Mouse (Mus musculus) layer of hippocampus, postnatal 25 days (tissue): ENCODE data around the gene Cflar. TPM values are rescaled to one million over a fixed set of nuclear protein-coding genes. Genes with fewer than 3 reads are reported as not detected.

ENCODE experiments used
- DNase-seq, 2 experiments: peaks; one replicate each; pipeline ENCODE4 v3.0.0; 2022; ENCODE audit warnings: mixed read lengths in 2 of 2, low spot score in 1 of 2; ENCODE audit errors: extremely low spot score in 1 of 2
- total RNA-seq, 2 experiments: library from RNA; stranded (reverse); gene quantifications; 2 replicates each; pipeline ENCODE4 v1.2.3; 2021

The Cflar gene
- total RNA-seq, 2 experiments from 2014 or later = 32.6 to 32.8 TPM

DNA sequence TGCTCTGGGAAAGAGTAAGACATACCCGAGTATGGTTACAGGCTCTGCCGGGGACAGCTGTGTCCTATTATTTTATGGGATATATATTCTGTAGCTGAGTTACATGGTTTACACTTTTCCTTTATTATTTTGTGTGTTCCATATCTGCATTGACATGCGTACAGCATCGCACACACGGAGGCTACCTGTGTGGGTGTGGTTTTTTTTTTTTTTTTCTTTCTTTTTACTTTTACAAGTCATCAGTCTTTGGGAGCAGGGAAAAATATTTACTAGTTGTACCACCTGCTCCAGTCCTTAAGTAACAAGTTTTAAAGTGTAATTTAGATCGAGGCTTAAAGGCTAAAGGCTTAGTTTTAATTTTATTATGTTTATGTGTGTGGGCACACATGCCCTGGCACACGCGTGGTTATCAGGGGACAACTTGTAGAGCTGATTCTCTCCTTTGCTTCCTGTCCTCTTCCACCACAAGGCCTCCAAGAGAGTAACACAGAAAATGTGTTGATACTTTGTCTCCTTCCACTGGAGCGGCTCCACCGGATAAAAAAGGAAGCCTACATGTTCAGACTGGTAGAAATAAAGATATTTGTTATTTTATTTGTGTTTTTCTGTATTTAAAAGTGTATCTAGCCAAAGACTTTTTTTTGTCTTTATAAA lies 470 bp upstream of the Cflar start:
- DNase-seq = no peak

DNA sequence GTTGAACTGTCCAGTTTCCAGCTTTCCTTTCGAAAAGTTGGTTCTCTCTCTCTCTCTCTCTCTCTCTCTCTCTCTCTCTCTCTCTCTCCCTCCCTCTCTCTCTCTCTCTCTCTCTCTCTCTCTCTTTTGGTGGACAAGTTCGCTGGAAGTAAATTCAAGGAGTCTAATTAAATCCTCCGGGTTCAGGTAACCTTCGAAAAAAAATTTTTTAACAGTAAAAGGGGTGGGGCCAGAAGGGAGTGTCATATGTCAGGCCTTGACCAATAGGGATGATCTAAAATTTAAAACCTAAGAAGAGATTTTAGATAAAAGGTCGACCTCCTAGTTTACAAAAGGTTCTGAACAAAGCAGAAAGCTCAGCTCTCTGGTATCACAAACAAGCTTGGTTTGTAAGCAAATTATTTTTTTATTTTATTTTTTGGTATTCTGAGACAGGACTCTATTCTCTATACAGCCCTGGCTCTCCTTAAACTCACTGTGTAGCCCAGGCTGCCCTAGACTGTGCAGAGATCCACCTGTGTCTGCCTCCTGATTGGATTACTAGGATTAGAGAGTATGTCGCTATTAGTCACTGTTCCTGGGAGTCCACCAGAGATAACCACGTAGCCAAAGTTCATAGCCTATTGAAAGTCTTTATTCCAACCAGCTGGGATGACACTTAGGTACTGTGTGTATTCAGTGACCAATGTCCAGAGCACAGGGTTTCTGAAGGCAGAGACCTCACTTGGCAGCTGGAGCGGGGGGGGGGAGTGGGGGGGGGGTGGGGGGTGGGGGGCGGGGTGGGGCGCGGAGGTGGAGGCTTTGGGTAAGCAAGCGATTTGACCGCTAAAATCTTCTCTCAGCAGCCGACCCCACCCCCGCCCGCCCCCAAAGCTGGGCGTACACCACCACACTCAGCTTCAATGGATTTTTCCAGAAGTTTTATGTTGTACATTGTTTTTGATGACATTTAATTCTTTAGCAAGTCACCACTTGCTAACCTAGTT lies 1.1 kb downstream of the Cflar start:
- DNase-seq = no peak

- peak in 1 of 2 experiments; percentile 35 for DNase-seq
Observed at GRCm38 (mm10) chr1:58713081-58713892, 2.0 kb downstream of the Cflar start.

DNA sequence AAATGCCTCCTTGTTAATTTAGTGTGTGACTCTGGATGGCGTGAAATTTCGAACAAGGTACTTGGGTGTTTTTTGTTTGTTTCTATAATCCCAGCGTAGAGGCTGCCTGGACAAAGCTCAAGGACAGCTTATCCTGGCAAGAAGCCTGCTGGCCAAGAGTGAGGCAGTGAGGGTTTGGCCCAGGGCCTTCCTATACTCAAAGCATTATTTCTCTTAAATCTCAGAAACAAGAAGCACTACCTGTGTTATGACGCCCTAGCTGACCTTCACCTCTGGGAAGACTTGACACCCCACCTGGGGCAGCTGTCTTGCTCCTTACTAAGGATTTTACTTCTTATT lies 2.6 kb downstream of the Cflar start:
- no peak for DNase-seq

DNA sequence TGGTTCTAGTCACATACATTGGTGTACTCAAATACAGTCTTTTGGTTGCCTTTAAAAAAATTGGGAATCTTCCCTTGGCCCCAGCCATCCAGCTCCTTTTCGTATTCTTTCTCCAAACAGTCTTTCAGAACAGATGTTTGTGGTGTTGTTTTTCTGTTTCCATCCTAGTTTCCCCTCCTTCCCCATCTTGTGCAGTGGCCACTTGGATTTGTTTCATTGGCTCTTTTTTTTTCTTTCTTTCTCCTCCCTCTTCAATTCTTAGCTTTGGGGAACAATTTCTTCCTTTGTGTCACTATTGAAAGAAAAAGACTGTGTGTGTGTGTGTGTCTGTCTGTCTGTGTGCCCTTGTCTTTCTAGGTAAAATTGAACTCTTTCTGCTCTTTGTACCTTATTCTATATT lies 3.1 kb downstream of the Cflar start:
- DNase-seq = no peak

DNA sequence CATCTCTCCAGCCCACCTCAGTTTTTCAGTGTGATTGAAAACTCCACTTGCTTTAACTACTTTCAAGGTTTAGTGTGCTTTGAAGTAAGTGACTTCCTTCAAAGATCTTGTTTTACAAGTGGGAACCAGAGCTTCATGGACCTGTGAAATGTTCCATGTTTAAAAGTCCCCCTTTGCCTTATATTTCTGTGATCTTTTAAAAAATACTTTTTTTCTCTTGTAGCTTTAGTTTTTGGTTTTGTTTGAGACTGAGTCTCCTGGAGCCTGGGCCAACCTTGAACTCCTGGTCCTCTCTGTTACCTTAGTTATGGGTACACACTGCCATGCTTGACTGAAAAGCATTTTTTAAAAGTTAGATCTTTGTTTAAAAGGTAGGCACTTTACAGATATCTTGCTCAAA lies 4.2 kb downstream of the Cflar start:
- DNase-seq = no peak

GRCm38 (mm10) chr1:58716162-58716882 lies 5.0 kb downstream of the Cflar start:
- DNase-seq = no peak

DNA sequence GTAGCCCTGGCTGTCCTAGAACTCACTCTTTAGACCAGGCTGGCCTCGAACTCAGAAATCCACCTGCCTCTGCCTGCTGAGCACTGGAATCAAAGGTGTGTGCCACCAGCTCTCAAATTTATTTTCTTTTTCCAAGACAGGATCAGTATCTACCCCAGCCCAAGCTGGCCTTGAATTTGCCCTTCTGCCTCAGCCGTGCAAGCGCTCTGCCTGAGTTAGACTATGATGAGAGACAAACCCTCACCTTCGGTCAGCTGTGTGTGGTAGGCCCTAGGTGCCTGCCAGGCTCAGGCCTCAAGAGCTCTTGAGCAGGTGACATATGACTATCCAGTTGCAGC lies 5.5 kb downstream of the Cflar start:
- no peak for DNase-seq

DNA sequence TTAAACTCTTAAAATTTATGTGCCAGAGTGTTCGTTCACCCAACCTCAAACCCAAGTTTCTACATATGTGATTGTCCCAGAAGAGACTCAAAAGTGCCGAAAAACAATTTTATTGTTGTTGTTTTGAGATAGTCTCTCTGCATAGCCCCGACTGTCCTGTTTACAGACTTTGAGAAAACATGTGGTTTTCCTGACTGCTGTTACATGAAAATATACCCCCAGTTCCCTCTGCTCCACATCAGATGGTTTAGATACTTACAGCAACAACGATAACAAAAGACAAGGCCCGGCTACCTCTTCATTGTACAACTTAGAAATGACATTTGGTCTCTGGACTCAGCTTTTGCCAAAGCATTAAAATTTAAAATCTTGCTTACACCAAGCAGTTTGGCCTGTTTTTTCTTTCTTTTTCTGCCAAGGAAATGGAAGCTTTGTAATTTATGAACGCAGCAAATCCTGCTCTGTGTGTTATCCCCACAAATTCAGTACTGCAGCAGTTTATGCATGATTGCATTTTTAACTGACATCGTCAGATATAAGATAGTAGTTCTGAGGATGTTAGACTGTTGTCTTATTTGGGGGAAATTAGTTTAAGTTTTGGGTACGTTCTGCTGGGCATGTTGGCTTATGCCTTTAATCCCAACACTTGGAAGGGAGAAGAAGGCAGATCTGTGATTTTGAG lies 6.4 kb downstream of the Cflar start:
- no peak for DNase-seq

GRCm38 (mm10) chr1:58719356-58719945 lies 8.1 kb downstream of the Cflar start:
- no peak for DNase-seq

DNA sequence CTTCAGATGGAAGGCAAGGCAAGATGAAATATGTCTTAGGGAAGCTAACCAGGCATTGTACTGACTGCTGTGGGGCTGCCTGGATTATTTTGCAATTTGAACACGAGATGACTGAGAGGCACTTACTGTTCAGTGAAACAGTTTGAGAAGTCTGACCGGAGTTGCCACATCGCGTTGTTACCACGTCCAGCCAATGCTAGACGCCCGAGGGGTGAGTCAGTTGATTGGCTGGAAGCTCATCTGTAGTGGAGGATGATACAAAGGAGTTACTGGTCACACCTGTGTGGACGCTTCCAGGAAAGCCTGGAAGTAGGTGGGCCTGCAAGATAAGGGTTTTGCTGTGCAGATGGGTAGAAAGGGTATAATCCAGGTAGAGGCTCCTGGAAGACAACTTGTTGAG lies 8.8 kb downstream of the Cflar start:
- DNase-seq = no peak

GRCm38 (mm10) chr1:58720988-58721387 lies 9.7 kb downstream of the Cflar start:
- DNase-seq = no peak

DNA sequence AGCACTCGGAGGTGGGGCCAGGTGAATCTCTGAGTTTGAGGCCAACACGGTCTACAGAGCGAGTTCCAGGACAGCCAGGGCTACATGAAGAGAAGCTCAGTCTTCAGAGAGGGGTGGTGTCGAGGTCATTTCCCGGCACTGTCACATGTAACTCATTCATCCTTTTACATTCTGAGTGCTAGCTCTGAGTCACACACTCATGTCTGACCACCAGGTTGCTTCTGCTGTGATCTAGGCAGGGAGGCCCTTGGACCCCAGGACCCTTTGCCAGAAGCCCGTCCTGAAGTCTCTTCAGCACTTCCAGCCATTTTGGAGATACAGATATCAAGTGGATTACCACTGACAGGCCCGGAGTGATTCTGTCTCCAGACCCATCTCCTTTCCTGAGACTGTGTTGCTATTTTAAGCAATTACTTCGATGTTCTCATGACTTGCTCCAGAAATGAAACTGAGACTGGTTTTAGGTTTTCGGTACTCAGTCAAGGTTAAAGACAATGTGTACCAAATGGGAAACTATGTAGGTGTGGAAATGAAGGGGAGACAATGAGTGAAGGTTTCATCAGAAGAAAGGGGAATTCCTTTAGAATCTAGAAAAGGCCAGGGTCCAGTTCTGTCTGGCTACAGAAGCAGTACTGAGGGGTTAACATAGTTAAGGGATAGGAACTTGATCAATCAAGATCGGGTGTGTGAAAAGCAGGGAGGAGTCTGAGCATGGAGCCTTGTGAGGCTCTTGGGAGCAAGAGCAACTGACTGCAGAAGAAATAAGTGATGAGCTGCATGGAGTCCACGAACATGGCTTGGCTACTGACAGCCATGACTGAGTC lies 11.0 kb downstream of the Cflar start:
- DNase-seq = no peak

- no peak for DNase-seq
Observed at GRCm38 (mm10) chr1:58723062-58723808, 11.9 kb downstream of the Cflar start.

GRCm38 (mm10) chr1:58723809-58724405 lies 12.6 kb downstream of the Cflar start:
- no peak for DNase-seq

DNA sequence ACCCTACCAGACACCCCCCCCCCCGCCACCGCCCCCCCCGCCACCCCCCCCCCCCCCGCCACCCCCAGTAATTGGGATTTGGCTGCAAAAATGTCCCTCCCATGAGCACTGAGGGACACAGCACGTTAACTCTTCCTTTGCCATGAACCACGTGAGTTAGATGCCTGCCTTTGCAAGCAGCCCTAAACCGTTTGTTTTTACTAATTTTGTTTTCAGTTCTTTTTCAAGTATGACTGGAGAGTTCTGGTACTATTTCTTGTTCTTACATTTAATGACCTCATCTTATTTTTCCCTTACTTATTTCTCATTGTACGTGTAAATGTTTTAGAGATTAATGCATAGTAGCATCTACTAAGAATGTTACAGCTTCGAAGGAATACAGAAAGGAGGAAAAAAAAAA lies 13.2 kb downstream of the Cflar start:
- no peak for DNase-seq

GRCm38 (mm10) chr1:58725095-58725494 lies 13.8 kb downstream of the Cflar start:
- no peak for DNase-seq

GRCm38 (mm10) chr1:58725767-58726166 lies 14.5 kb downstream of the Cflar start:
- no peak for DNase-seq
